Comparison of ENCODE assay signal across 11 mouse cellular contexts in genomic region chr4:137661547-137661946, GRCm38 (mm10). TPM values are rescaled to one million over a fixed set of nuclear protein-coding genes. Genes with fewer than 3 reads are reported as not detected.
DNase-seq lines count a peak whose midpoint lies in the region; ATAC-seq and TF ChIP-seq lines count a peak whose summit lies in the region.
"Had no signal": no experiment of that assay in that cellular context is flagged by ENCODE, and none has a peak within 500 bp of the region (broad histone marks: within the 10 kb centered on the region; RNA-seq: fewer than 3 reads in every experiment).

No protein-coding gene starts in this region.

- 65% methylated on average over 6 of the region's 6 CpGs for WGBS in hindbrain, embryonic 13.5 days
- 93% methylated on average over 6 of the region's 6 CpGs for WGBS in thymus, adult 2 months
- 90% methylated on average over 6 of the region's 6 CpGs for WGBS in heart, embryonic 11.5 days (ENCODE audit: insufficient replicate concordance)

- no peaks in the 10 kb centered on the region for H3K9me3 ChIP-seq in hindbrain, embryonic 13.5 days
- no peaks in the 10 kb centered on the region for H3K9me3 ChIP-seq in heart, embryonic 11.5 days (replicated peaks; ENCODE audit: control insufficient read depth, low read length)

- peak overlapping the region; percentile 56 for H3K27ac ChIP-seq in hindbrain, embryonic 13.5 days
- H3K27ac ChIP-seq in thymus, adult 2 months (ENCODE audit: control insufficient read depth, insufficient read depth, low read length) = no peak overlapping the region
- H3K27ac ChIP-seq in heart, embryonic 11.5 days (ENCODE audit: low read depth, low read length) = no peak overlapping the region
- H3K27ac ChIP-seq: liver, embryonic 14.5 days had no signal

- H3K4me1 ChIP-seq in hindbrain, embryonic 13.5 days (replicated peaks) = peaks cover 42% of the 10 kb centered on the region
- H3K4me1 ChIP-seq in thymus, adult 2 months (replicated peaks; ENCODE audit: control insufficient read depth, insufficient read depth, low read length) = peaks cover 3% of the 10 kb centered on the region; the same call in 1 of the 2 replicates
- peaks cover 6% of the 10 kb centered on the region; the same call in 1 of the 2 replicates for H3K4me1 ChIP-seq in heart, embryonic 11.5 days (ENCODE audit: control insufficient read depth, insufficient read depth, low read length)

- peak; percentile 74 for DNase-seq in Muller cell, postnatal 12 days (ENCODE audit: inconsistent ontology term)
- DNase-seq in cerebellum, adult 18-20 months = peak; percentile 66 to 78
- peak; percentile 62 for DNase-seq in kidney, postnatal 14 days
- DNase-seq in thymus, adult 2 months = no peak
- DNase-seq in gastrocnemius, postnatal 10 days = no peak
- DNase-seq: heart, adult 18-20 months; heart, postnatal 4 days had no signal

- H3K27me3 ChIP-seq in hindbrain, embryonic 13.5 days = peaks cover 25% of the 10 kb centered on the region
- H3K27me3 ChIP-seq in thymus, adult 2 months (ENCODE audit: control insufficient read depth, insufficient read depth, low read length) = no peaks in the 10 kb centered on the region; the same call in 1 of the 2 replicates
- peaks cover 34% of the 10 kb centered on the region for H3K27me3 ChIP-seq in heart, embryonic 11.5 days (ENCODE audit: control insufficient read depth, insufficient read depth, low read length)

- H3K36me3 ChIP-seq in hindbrain, embryonic 13.5 days = peaks cover 16% of the 10 kb centered on the region
- H3K36me3 ChIP-seq in thymus, adult 2 months (ENCODE audit: control insufficient read depth, insufficient read depth, low read length) = peaks cover 8% of the 10 kb centered on the region
- peaks cover 9% of the 10 kb centered on the region; the same call in 1 of the 2 replicates for H3K36me3 ChIP-seq in heart, embryonic 11.5 days (ENCODE audit: control insufficient read depth, insufficient read depth, low read length)

- no peak for TF ChIP-seq POLR2A in thymus, adult 2 months (IDR thresholded peaks at IDR 0.05; ENCODE audit: control insufficient read depth, extremely low read depth, insufficient read depth, low read length, poor library complexity)

- no peak overlapping the region for H3K4me2 ChIP-seq in hindbrain, embryonic 13.5 days
- no peak overlapping the region for H3K4me2 ChIP-seq in heart, embryonic 11.5 days

- H3K4me3 ChIP-seq in hindbrain, embryonic 13.5 days = no peak overlapping the region
- H3K4me3 ChIP-seq in thymus, adult 2 months (ENCODE audit: control insufficient read depth, insufficient read depth, low read length) = no peak overlapping the region
- no peak overlapping the region for H3K4me3 ChIP-seq in heart, embryonic 11.5 days (ENCODE audit: low read depth, low read length)
- H3K4me3 ChIP-seq: erythroblast, embryonic 14.5 days had no signal

- no peak overlapping the region for H3K9ac ChIP-seq in hindbrain, embryonic 13.5 days
- no peak overlapping the region for H3K9ac ChIP-seq in heart, embryonic 11.5 days (ENCODE audit: low read depth, low read length)
- H3K9ac ChIP-seq: liver, embryonic 14.5 days had no signal

- no peak for TF ChIP-seq CTCF in thymus, adult 2 months (IDR thresholded peaks at IDR 0.05; ENCODE audit: borderline replicate concordance, control insufficient read depth, extremely low read depth, insufficient read depth, low read length, poor library complexity)

- ATAC-seq in hindbrain, embryonic 13.5 days (ENCODE audit: low FRiP score) = no peak
- ATAC-seq in heart, embryonic 11.5 days (replicated peaks; ENCODE audit: insufficient number of reproducible peaks, low FRiP score, low TSS enrichment) = no peak

RNA-seq across cellular contexts. Expression of gene Rap1gap, which starts 3.0 kb away (rescaled TPM):
- 39.2 and 39.9 TPM in 2 replicates for polyA plus RNA-seq in hindbrain, embryonic 13.5 days (2015; fragmentation: Nextera tagmentation; extraction: Ambion mirVana)
- polyA plus RNA-seq in thymus, adult 2 months (2012; rRNA removed) = 23.5 and 26.1 TPM in 2 replicates
- polyA plus RNA-seq in heart, embryonic 11.5 days (2014; fragmentation: Nextera tagmentation; extraction: Ambion mirVana) = 3.3 and 5.1 TPM in 2 replicates
- total RNA-seq in gastrocnemius, postnatal 10 days (2021) = 1 to 10 TPM; 5.3 to 5.6 TPM

Comparison
In these comparisons a context has a peak if more than half of its experiments do, and no peak if none do; other contexts are left out.
1. DNase-seq: peak in Muller cell, postnatal 12 days (single experiment), cerebellum, adult 18-20 months (2 of 2) and kidney, postnatal 14 days (single experiment); none in thymus, adult 2 months (single experiment) and gastrocnemius, postnatal 10 days (single experiment).